Mouse (Mus musculus) midbrain, embryonic 10.5 days (tissue): ENCODE data around the gene Pmpcb. TPM values are rescaled to one million over a fixed set of nuclear protein-coding genes. Genes with fewer than 3 reads are reported as not detected.
A peak's percentile ranks its signal among the peaks of the same experiment; 100 is the strongest.

Experiments used
- DNase-seq: peaks from one replicate; pipeline ENCODE4 v3.0.0-alpha.2; 2017; ENCODE audit warnings: low spot score
- H3K27ac ChIP-seq: fragments of 300-500 bp; sonication (generic); replicated peaks from 2 replicates; pipeline ENCODE4 v1.5.1; 2016; ENCODE audit warnings: mild to moderate bottlenecking
- H3K27me3 ChIP-seq: fragments of 300-500 bp; sonication (generic); 2 replicates; pipeline ENCODE4 v1.6.1; 2016; ENCODE audit warnings: low read depth, mild to moderate bottlenecking; ENCODE audit not compliant: poor library complexity, severe bottlenecking
- H3K36me3 ChIP-seq: fragments of 300-500 bp; sonication (generic); 2 replicates; pipeline ENCODE4 v1.6.1; 2016; ENCODE audit warnings: mild to moderate bottlenecking, moderate library complexity
- H3K4me1 ChIP-seq: fragments of 300-500 bp; sonication (generic); 2 replicates; pipeline ENCODE4 v1.6.1; 2016
- H3K4me3 ChIP-seq: fragments of 300-500 bp; sonication (generic); 2 replicates; pipeline ENCODE4 v1.5.1; 2016; ENCODE audit warnings: mild to moderate bottlenecking, moderate library complexity
- H3K9me3 ChIP-seq: fragments of 300-500 bp; sonication (generic); replicated peaks from 2 replicates; pipeline ENCODE4 v1.6.1; 2016; ENCODE audit warnings: mild to moderate bottlenecking
- WGBS: fragments of 180-500 bp; shearing (Covaris S2); methylation state at CpG from one replicate; pipeline ENCODE4 v1.1.7; 2016; 5-methylcytosine and 5-hydroxymethylcytosine counted together
- polyA plus RNA-seq: library from polyadenylated mRNA; unstranded; fragments of >200 nt; fragmentation: Nextera tagmentation; extraction: Ambion mirVana; gene quantifications from 2 replicates; pipeline ENCODE4 v1.2.1, GENCODE M21; 2016

Pmpcb gene
- polyA plus RNA-seq, 1 experiment from 2014 or later = 88.6 TPM

DNA sequence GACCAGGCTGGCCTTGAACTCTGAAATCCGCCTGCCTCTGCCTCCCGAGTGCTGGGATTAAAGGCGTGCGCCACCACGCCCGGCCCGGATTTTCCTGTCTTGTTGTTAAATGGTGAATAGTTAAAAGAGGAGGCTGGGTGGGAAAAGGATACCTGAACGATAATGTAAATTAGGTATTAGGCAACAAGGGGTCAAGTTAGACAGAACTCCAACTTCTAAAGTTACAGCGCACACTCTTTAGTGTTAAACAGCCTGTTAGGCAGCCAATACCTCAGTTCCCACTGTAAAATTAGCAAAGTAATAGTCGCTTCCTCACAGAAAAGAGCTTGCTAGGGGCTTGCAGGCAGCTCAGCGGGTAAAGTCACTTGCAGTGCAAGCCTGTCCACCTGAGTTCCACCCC is 895 bp upstream of the Pmpcb start:
- H3K9me3 ChIP-seq = no peaks in the 10 kb centered on the region
- 84% methylated on average over 11 of the region's 11 CpGs for WGBS
- H3K4me1 ChIP-seq = peaks cover 54% of the 10 kb centered on the region
- H3K36me3 ChIP-seq = peaks cover 27% of the 10 kb centered on the region
- no peak overlapping the region for H3K4me3 ChIP-seq
- H3K27ac ChIP-seq = peak overlapping the region; percentile 96; the same call in 1 of the 2 replicates
- no peaks in the 10 kb centered on the region for H3K27me3 ChIP-seq
- DNase-seq = no peak

- 38% methylated on average over 10 of the region's 10 CpGs for whole genome bisulfite sequencing
- Histone ChIP-seq H3K4me3 (peak overlapping the region; percentile 84), H3K9me3 (no peaks in the 10 kb centered on the region), H3K4me1 (peaks cover 38% of the 10 kb centered on the region), H3K27me3 (no peaks in the 10 kb centered on the region), H3K27ac (peak overlapping the region; percentile 96), H3K36me3 (peaks cover 43% of the 10 kb centered on the region)
- no peak for DNase-seq
Measured at GRCm38 (mm10) chr5:21737620-21738019, 679 bp downstream of the Pmpcb start.

GRCm38 (mm10) chr5:21739120-21739519 is 2.2 kb downstream of the Pmpcb start:
- H3K4me1 ChIP-seq = peaks cover 23% of the 10 kb centered on the region
- 95% methylated on average over 11 of the region's 11 CpGs for WGBS
- H3K9me3 ChIP-seq = no peaks in the 10 kb centered on the region
- H3K4me3 ChIP-seq = no peak overlapping the region
- no peak for DNase-seq
- H3K36me3 ChIP-seq = peaks cover 58% of the 10 kb centered on the region
- H3K27me3 ChIP-seq = no peaks in the 10 kb centered on the region
- no peak overlapping the region for H3K27ac ChIP-seq

GRCm38 (mm10) chr5:21739881-21740280 is 2.9 kb downstream of the Pmpcb start:
- 95% methylated on average over 13 of the region's 13 CpGs for WGBS
- H3K27me3 ChIP-seq = no peaks in the 10 kb centered on the region
- no peaks in the 10 kb centered on the region for H3K9me3 ChIP-seq
- DNase-seq = no peak
- peaks cover 15% of the 10 kb centered on the region for H3K4me1 ChIP-seq
- no peak overlapping the region for H3K27ac ChIP-seq
- H3K4me3 ChIP-seq = no peak overlapping the region
- peaks cover 66% of the 10 kb centered on the region for H3K36me3 ChIP-seq

- Histone ChIP-seq H3K27ac (no peak overlapping the region), H3K4me3 (no peak overlapping the region), H3K36me3 (peaks cover 100% of the 10 kb centered on the region), H3K27me3 (no peaks in the 10 kb centered on the region), H3K4me1 (peaks cover under 1% of the 10 kb centered on the region; the same call in 1 of the 2 replicates), H3K9me3 (no peaks in the 10 kb centered on the region)
- WGBS = 96% methylated on average over 10 of the region's 10 CpGs
- DNase-seq = no peak
Measured at GRCm38 (mm10) chr5:21743606-21744005, 6.7 kb downstream of the Pmpcb start.

- peaks cover 100% of the 10 kb centered on the region for H3K36me3 ChIP-seq
- no peak overlapping the region for H3K4me3 ChIP-seq
- H3K4me1 ChIP-seq = no peaks in the 10 kb centered on the region
- no peaks in the 10 kb centered on the region for H3K9me3 ChIP-seq
- no peak for DNase-seq
- no peak overlapping the region for H3K27ac ChIP-seq
- no peaks in the 10 kb centered on the region for H3K27me3 ChIP-seq
Measured at GRCm38 (mm10) chr5:21744651-21745050, 7.7 kb downstream of the Pmpcb start.

- Histone ChIP-seq H3K36me3 (peaks cover 100% of the 10 kb centered on the region), H3K4me3 (no peak overlapping the region), H3K4me1 (no peaks in the 10 kb centered on the region), H3K27me3 (no peaks in the 10 kb centered on the region), H3K9me3 (no peaks in the 10 kb centered on the region), H3K27ac (no peak overlapping the region)
- 95% methylated on average over 7 of the region's 8 CpGs for WGBS
- DNase-seq = no peak
Measured at GRCm38 (mm10) chr5:21745966-21746365, 9.0 kb downstream of the Pmpcb start.

DNA sequence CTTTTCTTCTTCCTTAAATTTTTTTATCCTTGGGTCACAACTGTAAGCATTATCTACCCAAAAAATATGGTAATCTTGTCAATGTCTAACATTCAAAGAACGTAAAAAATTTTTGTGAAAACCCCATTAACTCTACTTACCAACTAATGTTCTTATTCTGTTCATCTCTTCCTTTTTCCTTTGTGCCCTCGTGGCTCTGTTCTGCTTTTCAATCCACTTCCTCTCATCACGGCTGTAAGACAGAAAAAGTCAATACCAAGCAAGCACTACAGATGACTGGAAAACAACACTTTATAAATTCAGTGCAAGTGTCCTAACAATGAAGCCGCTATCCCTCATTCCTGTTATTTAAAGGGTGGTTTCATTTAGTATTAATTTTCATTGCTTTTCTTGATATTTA is 31.6 kb downstream of the Pmpcb start:
- WGBS = 93% methylated on average over 4 of the region's 4 CpGs
- peaks cover 83% of the 10 kb centered on the region for H3K36me3 ChIP-seq
- H3K9me3 ChIP-seq = no peaks in the 10 kb centered on the region
- no peak overlapping the region for H3K4me3 ChIP-seq
- H3K4me1 ChIP-seq = no peaks in the 10 kb centered on the region
- no peak overlapping the region for H3K27ac ChIP-seq
- H3K27me3 ChIP-seq = no peaks in the 10 kb centered on the region
- DNase-seq = no peak

DNA sequence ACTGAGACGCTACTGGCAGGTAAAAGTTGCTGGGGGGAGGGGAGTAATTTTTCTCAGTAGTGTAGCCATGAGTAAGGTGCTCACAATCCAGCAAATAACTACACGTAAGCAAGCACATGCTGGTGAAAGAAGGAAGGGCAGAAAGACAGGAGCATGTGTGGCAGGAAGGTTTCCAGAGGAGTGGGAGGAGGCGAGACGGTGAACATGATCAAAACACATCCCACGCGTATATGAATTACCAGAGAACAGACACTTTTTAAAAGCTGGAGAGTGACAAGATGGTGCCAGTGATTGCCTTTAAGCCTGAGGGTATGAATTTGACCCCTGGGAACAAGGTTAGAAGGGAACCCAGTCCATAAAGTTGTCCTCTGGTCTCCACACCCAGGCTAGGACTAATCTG is 32.9 kb downstream of the Pmpcb start:
- Histone ChIP-seq H3K4me3 (no peak overlapping the region), H3K27me3 (no peaks in the 10 kb centered on the region), H3K27ac (no peak overlapping the region), H3K36me3 (peaks cover 83% of the 10 kb centered on the region), H3K9me3 (no peaks in the 10 kb centered on the region), H3K4me1 (no peaks in the 10 kb centered on the region)
- WGBS = 97% methylated on average over 6 of the region's 6 CpGs
- DNase-seq = no peak

GRCm38 (mm10) chr5:21776491-21776890 is 39.5 kb downstream of the Pmpcb start:
- no peaks in the 10 kb centered on the region for H3K4me1 ChIP-seq
- H3K27me3 ChIP-seq = no peaks in the 10 kb centered on the region
- H3K9me3 ChIP-seq = no peaks in the 10 kb centered on the region
- 93% methylated on average over 6 of the region's 6 CpGs for WGBS
- H3K36me3 ChIP-seq = peaks cover 87% of the 10 kb centered on the region
- H3K4me3 ChIP-seq = no peak overlapping the region
- no peak overlapping the region for H3K27ac ChIP-seq
- DNase-seq = no peak

DNA sequence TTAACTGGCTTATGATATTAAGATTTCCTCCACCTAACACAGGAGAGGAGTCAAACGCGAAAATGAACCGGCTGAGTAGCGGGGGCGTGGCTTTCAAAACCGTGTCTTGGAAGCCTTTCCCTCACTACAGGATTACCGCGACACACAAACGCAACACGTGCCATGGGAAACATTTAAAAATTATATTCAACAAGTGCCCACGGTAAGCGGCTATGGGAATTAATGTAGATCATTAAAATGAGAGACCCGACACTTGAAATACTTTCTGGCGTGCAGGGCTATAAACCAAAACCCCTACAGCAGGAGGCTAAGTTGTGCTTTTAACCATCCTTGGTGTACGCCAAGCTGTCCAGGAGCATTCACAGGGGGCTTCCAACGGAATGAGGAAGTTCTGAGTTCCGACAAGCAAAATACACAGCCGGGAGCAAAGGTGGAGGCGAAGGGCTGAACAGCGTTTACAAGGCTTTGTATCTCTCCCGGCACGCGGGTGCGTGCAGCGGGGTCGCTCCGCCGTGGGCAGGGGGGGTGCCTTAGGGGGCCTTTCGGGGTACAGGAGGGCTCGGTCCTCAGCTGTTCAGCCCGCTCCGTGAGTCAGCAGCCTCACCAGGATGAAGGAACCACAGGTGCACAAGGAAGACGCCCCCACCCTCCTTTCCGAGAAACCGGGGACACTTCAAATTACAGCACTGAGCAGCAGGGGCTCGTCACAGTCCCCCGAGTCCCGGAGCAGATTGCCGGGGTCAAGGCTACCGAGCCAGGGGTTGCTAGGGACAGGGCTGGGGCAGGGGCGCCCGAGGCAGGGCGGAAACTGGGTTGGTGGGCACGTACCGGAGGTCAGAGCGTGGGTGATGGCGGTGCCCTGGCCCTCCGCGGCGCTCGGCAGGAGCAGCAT is 47.5 kb downstream of the Pmpcb start:
- Histone ChIP-seq H3K27ac (peak overlapping the region; percentile 93), H3K4me1 (peaks cover 40% of the 10 kb centered on the region), H3K36me3 (peaks cover 48% of the 10 kb centered on the region), H3K4me3 (peak overlapping the region; percentile 99), H3K9me3 (no peaks in the 10 kb centered on the region), H3K27me3 (no peaks in the 10 kb centered on the region)
- WGBS = under 1% methylated on average over 51 of the region's 51 CpGs
- no peak for DNase-seq

DNA sequence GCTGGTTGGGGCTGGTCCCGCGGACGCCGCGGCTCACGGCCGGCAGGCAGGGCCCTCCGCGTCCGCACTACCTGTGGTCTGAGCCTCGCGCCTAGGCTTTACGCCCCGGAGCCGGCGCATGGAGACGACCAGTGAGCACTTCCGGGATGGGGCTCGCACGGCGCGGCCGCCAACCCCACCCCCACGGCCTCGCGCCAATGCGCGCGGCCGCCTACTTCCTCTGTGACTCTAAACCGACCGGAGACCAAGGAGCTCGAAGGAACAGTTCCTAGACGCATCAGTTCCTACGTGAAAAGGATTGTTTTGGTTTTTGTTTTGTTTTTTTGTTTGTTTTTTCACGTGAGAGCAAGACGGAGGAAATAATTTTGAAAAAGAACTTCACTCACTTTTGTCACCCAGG is 48.1 kb downstream of the Pmpcb start, which contains the start of the genes Dnajc2 and Psmc2:
TSS of gene Dnajc2 (minus strand) at position 199 of the 400 bp plus-strand sequence.
TSS of gene Psmc2 (plus strand) at position 231 of the 400 bp plus-strand sequence.
- under 1% methylated on average over 37 of the region's 37 CpGs for WGBS
- Histone ChIP-seq H3K4me3 (peak within 1 kb of the TSS; percentile 99), H3K27ac (peak within 1 kb of the TSS; percentile 93), H3K9me3 (no peaks in the 10 kb centered on the region), H3K27me3 (no peaks in the 10 kb centered on the region), H3K4me1 (peaks cover 40% of the 10 kb centered on the region), H3K36me3 (peaks cover 47% of the 10 kb centered on the region)
- peak; percentile 88 for DNase-seq

DNA sequence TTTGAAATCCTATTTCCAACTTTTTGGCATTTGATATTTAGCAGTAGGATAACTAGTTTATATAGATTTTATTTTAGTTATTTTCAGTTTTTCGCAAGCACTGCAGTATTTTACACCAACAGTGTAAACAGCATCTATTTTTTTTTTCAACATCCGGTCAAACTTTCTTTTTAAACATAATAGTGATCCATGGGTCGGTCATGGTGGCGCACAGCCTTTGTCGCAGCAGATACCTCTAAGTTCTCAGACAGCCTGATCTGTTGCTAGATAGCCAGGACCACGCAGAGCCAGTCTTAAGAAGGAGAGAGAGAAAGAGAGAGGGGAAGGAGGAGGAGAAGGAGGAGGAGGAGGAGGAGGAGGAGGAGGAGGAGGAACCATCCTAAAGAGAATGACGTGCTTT is 48.8 kb downstream of the Pmpcb start:
- peak overlapping the region; percentile 93 for H3K27ac ChIP-seq
- 83% methylated on average over 7 of the region's 7 CpGs for WGBS

More for the DNA sequence above, 48.8 kb downstream of the Pmpcb start:
- no peaks in the 10 kb centered on the region for H3K9me3 ChIP-seq
- H3K4me1 ChIP-seq = peaks cover 40% of the 10 kb centered on the region
- DNase-seq = no peak
- H3K4me3 ChIP-seq = peak overlapping the region; percentile 99
- peaks cover 40% of the 10 kb centered on the region for H3K36me3 ChIP-seq
- H3K27me3 ChIP-seq = no peaks in the 10 kb centered on the region
